Mouse (Mus musculus) effector memory CD4-positive, alpha-beta T cell, adult 5 months (primary cell): Measurements from ENCODE around the gene Ptbp2. TPM values are rescaled to one million over a fixed set of nuclear protein-coding genes. Genes with fewer than 3 reads are reported as not detected.

Experiments used
- polyA plus RNA-seq: library from polyadenylated mRNA; unstranded; fragments of 100-300 nt; shearing (Covaris generic); gene quantifications from one replicate; pipeline ENCODE4 v1.2.1, GENCODE M21; 2017

Gene Ptbp2
- 37.8 TPM for polyA plus RNA-seq

GRCm38 (mm10) chr3:119784366-119784765 lies at the start of gene Ptbp2:
Ptbp2 (minus strand) TSS chr3:119784466.

